Mouse (Mus musculus) liver, adult 2 months (tissue): ENCODE measurements at regions not wholly inside any gene's neighbourhood (a gene's known extent, or its start where the extent isn't known, plus 50 kb on each side); places are given as distances from the start of the nearest gene placed in this dataset.

Source experiments
- DNase-seq: peaks from one replicate; pipeline ENCODE4 v3.0.0-alpha.2; 2011; ENCODE audit warnings: low read depth, low spot score; ENCODE audit errors: extremely low read depth
- H3K27ac ChIP-seq: fragments of 200-500 bp; replicated peaks from 2 replicates; pipeline ENCODE4 v1.5.1; 2012; ENCODE audit warnings: low read depth, mild to moderate bottlenecking, control low read depth, inconsistent platforms, low read length; ENCODE audit not compliant: insufficient read depth
- H3K27me3 ChIP-seq: fragments of 200-500 bp; 2 replicates; pipeline ENCODE4 v1.6.1; 2012; ENCODE audit warnings: mild to moderate bottlenecking, moderate library complexity, low read length, inconsistent platforms; ENCODE audit not compliant: control insufficient read depth, insufficient read depth
- H3K36me3 ChIP-seq: fragments of 200-500 bp; 2 replicates; pipeline ENCODE4 v1.6.1; 2012; ENCODE audit warnings: low read length, inconsistent platforms; ENCODE audit not compliant: control insufficient read depth, insufficient read depth
- H3K4me1 ChIP-seq: fragments of 200-500 bp; 2 replicates; pipeline ENCODE4 v1.6.1; 2011; ENCODE audit warnings: low read length; ENCODE audit not compliant: control insufficient read depth, insufficient read depth
- H3K4me3 ChIP-seq: fragments of 200-500 bp; 2 replicates; pipeline ENCODE4 v1.5.1; 2011; ENCODE audit warnings: low read depth, mild to moderate bottlenecking, control low read depth, low read length, moderate library complexity; ENCODE audit not compliant: insufficient read depth
- H3K79me2 ChIP-seq: fragments of 200-500 bp; 2 replicates; pipeline ENCODE4 v1.6.1; 2012; ENCODE audit warnings: inconsistent platforms, mild to moderate bottlenecking, low read length, moderate library complexity; ENCODE audit not compliant: control insufficient read depth, insufficient read depth
- H3K9ac ChIP-seq: fragments of 200-500 bp; 2 replicates; pipeline ENCODE4 v1.6.1; 2012; ENCODE audit warnings: low read depth, mild to moderate bottlenecking, control low read depth, inconsistent platforms, low read length
- CTCF ChIP-seq: fragments of 200-500 bp; IDR thresholded peaks from 2 replicates; pipeline ENCODE4 v1.5.1; 2011; ENCODE audit warnings: low read depth, low read length, control low read depth
- POLR2A ChIP-seq: fragments of 200-500 bp; IDR thresholded peaks from 2 replicates; pipeline ENCODE4 v1.6.1; 2011; ENCODE audit warnings: low read length, control low read depth; ENCODE audit not compliant: insufficient read depth; ENCODE audit errors: extremely low read depth
- WGBS: fragments of 180-500 bp; shearing (Covaris S2); methylation state at CpG from one replicate; pipeline ENCODE4 v1.1.7; 2018; 5-methylcytosine and 5-hydroxymethylcytosine counted together

DNA sequence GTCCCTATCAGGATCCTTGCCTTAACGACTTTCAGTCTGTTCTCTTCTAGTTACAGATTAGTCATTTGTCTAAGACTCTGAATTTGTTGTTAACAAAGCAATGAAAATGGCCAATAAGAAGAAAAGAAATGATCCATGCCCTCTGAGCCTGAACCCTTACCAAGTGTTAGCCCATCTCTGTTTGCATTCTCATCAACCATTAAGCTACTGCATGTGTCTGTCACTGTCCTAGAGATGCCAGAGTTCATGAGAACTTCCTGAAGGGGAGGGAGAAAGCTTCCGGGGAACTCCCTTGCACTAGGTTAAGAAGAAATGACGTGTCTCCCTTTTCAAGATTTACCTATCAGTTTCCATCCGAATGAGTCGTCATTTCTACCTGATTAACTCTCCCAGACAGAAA is 106.7 kb upstream of the Zfp462 start:
- 16% methylated on average over 5 of the region's 5 CpGs for WGBS
- Histone ChIP-seq H3K9ac (no peak overlapping the region), H3K27ac (no peak overlapping the region), H3K27me3 (no peaks in the 10 kb centered on the region), H3K4me3 (no peak overlapping the region), H3K36me3 (no peaks in the 10 kb centered on the region), H3K4me1 (peaks cover 3% of the 10 kb centered on the region; the same call in 1 of the 2 replicates), H3K79me2 (no peaks in the 10 kb centered on the region)
- peak; percentile 88 for DNase-seq
- TF ChIP-seq POLR2A (no peak), CTCF (no peak)

DNA sequence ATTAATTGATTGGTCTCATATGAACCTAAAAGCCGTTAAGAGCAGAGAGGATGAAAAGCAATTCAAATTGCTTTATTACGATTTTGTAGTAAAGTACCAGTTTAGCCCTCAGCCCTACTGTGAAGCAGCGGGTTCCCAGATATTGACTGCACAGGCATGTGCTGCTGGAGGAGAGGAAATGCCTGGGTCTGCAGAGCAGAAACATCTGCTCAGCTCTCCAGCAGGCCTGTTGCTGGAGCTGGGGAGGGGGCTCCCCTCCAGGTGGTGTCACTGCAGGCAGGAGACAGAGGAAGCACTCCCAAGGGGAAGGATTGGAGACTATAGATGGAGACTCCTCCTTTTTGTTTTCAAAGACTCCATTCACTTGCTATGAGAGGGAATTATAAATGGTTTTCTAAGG is 106.1 kb upstream of the Zfp462 start:
- 79% methylated on average over 3 of the region's 3 CpGs for WGBS

DNA sequence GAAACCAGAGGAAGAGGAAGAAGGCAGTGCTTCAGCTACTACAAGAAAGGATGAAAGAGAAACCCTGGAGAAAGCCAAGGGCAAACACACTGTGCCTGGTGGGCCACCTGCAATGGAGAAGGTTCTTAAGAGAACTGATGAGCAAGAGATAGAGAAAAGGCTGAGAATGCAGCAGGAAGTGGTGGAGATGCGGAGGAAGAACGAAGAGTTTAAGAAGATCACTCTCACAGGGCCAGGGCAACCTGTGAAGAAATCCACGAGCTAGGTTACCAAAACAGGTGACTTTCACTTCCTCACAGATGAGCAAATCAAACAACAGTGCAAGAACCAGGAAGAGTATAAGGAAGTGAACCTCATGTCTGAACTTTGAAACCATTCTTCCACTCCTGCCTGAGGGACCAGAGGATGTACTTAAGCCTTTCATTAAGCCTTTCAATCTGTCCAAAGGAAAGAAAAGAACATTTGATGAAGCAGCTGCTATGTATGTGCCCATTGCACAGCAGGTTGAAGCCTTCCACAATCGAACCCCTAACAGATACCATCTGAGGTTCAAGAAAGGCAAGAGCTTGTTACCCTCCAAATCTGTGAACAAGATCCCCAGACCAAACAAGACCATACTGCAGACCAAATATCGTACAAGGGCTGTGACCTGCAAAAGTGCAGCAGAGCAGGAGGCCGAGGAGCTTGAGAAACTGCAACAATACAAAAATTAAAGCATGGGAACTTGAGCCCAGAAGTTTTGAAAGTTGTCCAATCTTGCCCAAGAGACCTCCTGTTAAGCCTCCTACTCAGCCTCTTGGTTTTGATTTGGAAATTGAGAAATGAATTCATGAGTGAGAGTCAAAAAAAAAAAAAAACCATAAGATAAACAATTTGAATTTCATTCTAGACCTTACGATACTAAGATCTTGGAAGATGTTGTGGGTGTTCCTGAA is 91.6 kb upstream of the Zfp462 start:
- no peak for DNase-seq
- no peaks in the 10 kb centered on the region for H3K4me1 ChIP-seq
- WGBS: 80% methylated on average over 7 of the region's 7 CpGs

More for the DNA sequence above, 106.1 kb upstream of the Zfp462 start:
- TF ChIP-seq POLR2A (no peak), CTCF (no peak)
- H3K4me1 ChIP-seq: peaks cover 3% of the 10 kb centered on the region; the same call in 1 of the 2 replicates
- no peaks in the 10 kb centered on the region for H3K27me3 ChIP-seq
- DNase-seq: no peak
- H3K79me2 ChIP-seq: no peaks in the 10 kb centered on the region
- no peak overlapping the region for H3K4me3 ChIP-seq
- H3K36me3 ChIP-seq: no peaks in the 10 kb centered on the region
- no peak overlapping the region for H3K27ac ChIP-seq
- H3K9ac ChIP-seq: no peak overlapping the region

DNA sequence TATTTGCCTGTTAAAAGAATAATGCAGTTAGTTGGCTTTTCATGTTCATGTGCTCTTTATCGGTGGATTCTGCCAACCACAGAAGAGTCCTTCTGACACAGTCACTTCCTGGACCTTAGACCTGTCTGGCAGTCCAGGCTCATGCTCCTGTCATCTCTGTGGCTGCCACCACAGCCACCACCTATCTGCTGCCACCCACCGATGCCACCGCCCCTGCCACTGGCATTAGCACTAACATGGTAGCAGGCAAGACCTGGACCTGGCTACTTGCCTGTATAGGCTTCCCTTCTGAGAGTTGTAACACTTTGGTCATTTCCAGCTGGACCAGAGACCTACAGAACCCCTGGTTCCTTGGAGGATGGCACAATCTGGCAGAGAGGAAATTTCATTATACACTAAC is 86.2 kb upstream of the Zfp462 start:
- Histone ChIP-seq H3K4me1 (no peaks in the 10 kb centered on the region), H3K79me2 (no peaks in the 10 kb centered on the region), H3K27me3 (no peaks in the 10 kb centered on the region), H3K4me3 (no peak overlapping the region), H3K27ac (no peak overlapping the region), H3K9ac (no peak overlapping the region), H3K36me3 (no peaks in the 10 kb centered on the region)
- no peak for DNase-seq
- TF ChIP-seq CTCF (no peak), POLR2A (no peak)
- 93% methylated on average over 3 of the region's 3 CpGs for WGBS

More for the DNA sequence above, 91.6 kb upstream of the Zfp462 start:
- no peaks in the 10 kb centered on the region for H3K36me3 ChIP-seq
- H3K79me2 ChIP-seq: no peaks in the 10 kb centered on the region
- no peak overlapping the region for H3K9ac ChIP-seq
- no peaks in the 10 kb centered on the region; the same call in 1 of the 2 replicates for H3K27me3 ChIP-seq
- TF ChIP-seq CTCF (no peak), POLR2A (no peak)
- H3K27ac ChIP-seq: no peak overlapping the region
- no peak overlapping the region for H3K4me3 ChIP-seq

DNA sequence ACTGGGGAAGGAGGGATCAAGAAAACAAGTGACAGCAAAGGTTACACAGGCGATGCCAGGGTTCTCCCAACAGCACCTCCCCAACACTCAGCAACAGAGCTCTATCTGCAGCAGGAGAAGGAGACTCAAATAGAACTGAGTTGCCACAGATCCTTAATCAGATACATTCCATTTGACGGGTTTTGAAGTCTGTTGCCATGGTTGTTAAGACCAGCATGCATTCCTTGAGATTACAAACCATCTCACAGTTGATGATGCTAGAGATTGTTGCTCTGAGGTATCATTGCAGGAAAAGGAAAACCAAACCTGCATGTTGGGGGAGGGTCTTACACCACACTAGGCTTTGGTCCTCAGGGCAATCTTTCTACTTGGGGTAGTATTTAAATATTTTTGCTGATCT is 78.8 kb upstream of the Zfp462 start:
- 59% methylated on average over 2 of the region's 2 CpGs for WGBS
- Histone ChIP-seq H3K79me2 (no peaks in the 10 kb centered on the region), H3K36me3 (no peaks in the 10 kb centered on the region), H3K4me1 (no peaks in the 10 kb centered on the region), H3K27ac (no peak overlapping the region), H3K27me3 (no peaks in the 10 kb centered on the region), H3K9ac (no peak overlapping the region), H3K4me3 (no peak overlapping the region)
- DNase-seq: no peak
- TF ChIP-seq CTCF: no peak
- TF ChIP-seq POLR2A: no peak
